Mouse (Mus musculus) ES-Bruce4 (cell line): ENCODE measurements around the gene Ppp4r3a.

ENCODE experiments used
- CTCF ChIP-seq: IDR thresholded peaks from one replicate; pipeline ENCODE4 v1.8.1; 2011; ENCODE audit warnings: low read depth, low read length
- EP300 ChIP-seq: IDR thresholded peaks from 2 replicates; pipeline ENCODE4 v1.6.1; 2011; ENCODE audit warnings: low read depth, low read length; ENCODE audit not compliant: insufficient read depth
- POLR2A ChIP-seq: IDR thresholded peaks from one replicate; pipeline ENCODE4 v1.8.1; 2011; ENCODE audit warnings: low read length; ENCODE audit not compliant: insufficient read depth

GRCm38 (mm10) chr12:101026518-101026917 lies 57.0 kb downstream of the Ppp4r3a start:
- no peak for TF ChIP-seq CTCF
- TF ChIP-seq POLR2A: no peak
- TF ChIP-seq EP300: no peak
